Mouse (Mus musculus): ENCODE measurements around the gene Fcrl5. TPM values are rescaled to one million over a fixed set of nuclear protein-coding genes. Genes with fewer than 3 reads are reported as not detected.

Fcrl5 gene
- polyA plus RNA-seq, 1 experiment from 2014 or later = not detected

GRCm38 (mm10) chr3:87538034-87538433 is 102.5 kb downstream of the Fcrl5 start:
- Histone ChIP-seq H3K9me3 (no peaks in the 10 kb centered on the region), H3K27me3 (no peaks in the 10 kb centered on the region), H3K4me1 (no peaks in the 10 kb centered on the region; the same call in 1 of the 2 replicates), H3K36me3 (peaks cover 54% of the 10 kb centered on the region), H3K27ac (no peak overlapping the region), H3K9ac (no peak overlapping the region), H3K4me2 (no peak overlapping the region), H3K4me3 (no peak overlapping the region)
- ATAC-seq (ENCODE audit: borderline replicate concordance, extremely low read depth, low FRiP score, low TSS enrichment) = no peak
- WGBS = 68% methylated on average over 10 of the region's 10 CpGs

GRCm38 (mm10) chr3:87540028-87540675 is 104.6 kb downstream of the Fcrl5 start:
- H3K4me2 ChIP-seq = no peak overlapping the region
- H3K27ac ChIP-seq = no peak overlapping the region
- no peaks in the 10 kb centered on the region for H3K9me3 ChIP-seq
- H3K36me3 ChIP-seq = peaks cover 34% of the 10 kb centered on the region
- H3K4me1 ChIP-seq = no peaks in the 10 kb centered on the region; the same call in 1 of the 2 replicates
- H3K9ac ChIP-seq = no peak overlapping the region
- ATAC-seq (ENCODE audit: borderline replicate concordance, extremely low read depth, low FRiP score, low TSS enrichment) = no peak
- H3K27me3 ChIP-seq = no peaks in the 10 kb centered on the region
- no peak overlapping the region for H3K4me3 ChIP-seq
- WGBS = 57% methylated on average over 11 of the region's 11 CpGs

- Histone ChIP-seq H3K9ac (no peak overlapping the region), H3K4me3 (no peak overlapping the region), H3K27ac (no peak overlapping the region), H3K4me2 (no peak overlapping the region), H3K36me3 (peaks cover 29% of the 10 kb centered on the region), H3K4me1 (no peaks in the 10 kb centered on the region; the same call in 1 of the 2 replicates), H3K9me3 (no peaks in the 10 kb centered on the region), H3K27me3 (no peaks in the 10 kb centered on the region)
- no peak for ATAC-seq (ENCODE audit: borderline replicate concordance, extremely low read depth, low FRiP score, low TSS enrichment)
- 27% methylated on average over 8 of the region's 8 CpGs for WGBS
Measured at GRCm38 (mm10) chr3:87540714-87541113, 105.1 kb downstream of the Fcrl5 start.

- H3K9me3 ChIP-seq = no peaks in the 10 kb centered on the region
- 67% methylated on average over 7 of the region's 7 CpGs for WGBS
- no peak overlapping the region for H3K4me2 ChIP-seq
- no peak for ATAC-seq (ENCODE audit: borderline replicate concordance, extremely low read depth, low FRiP score, low TSS enrichment)
- H3K27me3 ChIP-seq = no peaks in the 10 kb centered on the region
- H3K9ac ChIP-seq = no peak overlapping the region
- H3K27ac ChIP-seq = no peak overlapping the region
- no peaks in the 10 kb centered on the region; the same call in 1 of the 2 replicates for H3K4me1 ChIP-seq
- H3K36me3 ChIP-seq = peaks cover 10% of the 10 kb centered on the region; the same call in 1 of the 2 replicates
- H3K4me3 ChIP-seq = no peak overlapping the region
Measured at GRCm38 (mm10) chr3:87542481-87543215, 107.1 kb downstream of the Fcrl5 start.

GRCm38 (mm10) chr3:87545554-87545953 is 110.0 kb downstream of the Fcrl5 start:
- H3K4me2 ChIP-seq = no peak overlapping the region
- H3K9ac ChIP-seq = no peak overlapping the region
- H3K27me3 ChIP-seq = peaks cover 10% of the 10 kb centered on the region; the same call in 1 of the 2 replicates
- ATAC-seq (ENCODE audit: borderline replicate concordance, extremely low read depth, low FRiP score, low TSS enrichment) = no peak
- no peaks in the 10 kb centered on the region for H3K9me3 ChIP-seq
- H3K4me1 ChIP-seq = no peaks in the 10 kb centered on the region; the same call in 1 of the 2 replicates
- H3K36me3 ChIP-seq = no peaks in the 10 kb centered on the region
- no peak overlapping the region for H3K4me3 ChIP-seq
- 82% methylated on average over 3 of the region's 3 CpGs for WGBS
- no peak overlapping the region for H3K27ac ChIP-seq

- Histone ChIP-seq H3K9me3 (no peaks in the 10 kb centered on the region), H3K9ac (no peak overlapping the region), H3K4me3 (no peak overlapping the region), H3K4me2 (no peak overlapping the region), H3K27me3 (peaks cover 17% of the 10 kb centered on the region; the same call in 1 of the 2 replicates), H3K27ac (no peak overlapping the region), H3K36me3 (no peaks in the 10 kb centered on the region), H3K4me1 (no peaks in the 10 kb centered on the region; the same call in 1 of the 2 replicates)
- 75% methylated on average over 10 of the region's 10 CpGs for WGBS
- ATAC-seq (ENCODE audit: borderline replicate concordance, extremely low read depth, low FRiP score, low TSS enrichment) = no peak
Measured at GRCm38 (mm10) chr3:87546291-87546721, 110.7 kb downstream of the Fcrl5 start.

GRCm38 (mm10) chr3:87549908-87550307 is 114.3 kb downstream of the Fcrl5 start:
- Histone ChIP-seq H3K27ac (no peak overlapping the region), H3K9ac (no peak overlapping the region), H3K27me3 (peaks cover 23% of the 10 kb centered on the region; the same call in 1 of the 2 replicates), H3K9me3 (no peaks in the 10 kb centered on the region), H3K4me2 (no peak overlapping the region), H3K4me1 (no peaks in the 10 kb centered on the region), H3K36me3 (no peaks in the 10 kb centered on the region), H3K4me3 (no peak overlapping the region)
- WGBS = 24% methylated on average over 14 of the region's 14 CpGs
- no peak for ATAC-seq (ENCODE audit: borderline replicate concordance, extremely low read depth, low FRiP score, low TSS enrichment)

Other genes starting within 250 kb of the Fcrl5 start
- 9.1 and 9.4 TPM in 2 replicates for gene Fcrls, start 172.0 kb upstream of the Fcrl5 start, polyA plus RNA-seq (2015; fragmentation: Nextera tagmentation; extraction: Ambion mirVana)
- 0.11 and 0.18 TPM in 2 replicates for gene Cd5l, start 77.9 kb upstream of the Fcrl5 start, polyA plus RNA-seq (2015; fragmentation: Nextera tagmentation; extraction: Ambion mirVana)
- gene Fcrl1, start 59.4 kb upstream of the Fcrl5 start, polyA plus RNA-seq (2015; fragmentation: Nextera tagmentation; extraction: Ambion mirVana) = 0.21 TPM in 1 of 2 replicates, not detected in the other
- 16.6 and 16.9 TPM in 2 replicates for gene Etv3, start 89.6 kb downstream of the Fcrl5 start, polyA plus RNA-seq (2015; fragmentation: Nextera tagmentation; extraction: Ambion mirVana)
- gene Arhgef11, start 181.8 kb downstream of the Fcrl5 start, polyA plus RNA-seq (2015; fragmentation: Nextera tagmentation; extraction: Ambion mirVana) = 18.0 TPM in 2 replicates

Data from lung, embryonic 15.5 days (tissue).